Mouse (Mus musculus) hindbrain, embryonic 15.5 days (tissue): ENCODE results near the gene Gria4. TPM values are rescaled to one million over a fixed set of nuclear protein-coding genes. Genes with fewer than 3 reads are reported as not detected.
A peak's percentile ranks its signal among the peaks of the same experiment; 100 is the strongest.

Source experiments
- ATAC-seq: fragments of 200-750 bp; cut with Nextera tagmentation; 2 replicates; pipeline ENCODE4 v1.8.0; 2017; ENCODE audit warnings: low read depth, moderate number of reproducible peaks, moderate TSS enrichment; ENCODE audit not compliant: low FRiP score
- H3K27ac ChIP-seq: fragments of 300-500 bp; sonication (generic); replicated peaks from 2 replicates; pipeline ENCODE4 v1.5.1; 2015; ENCODE audit warnings: mild to moderate bottlenecking, inconsistent platforms
- H3K27me3 ChIP-seq: fragments of 300-500 bp; sonication (generic); 2 replicates; pipeline ENCODE4 v1.6.1; 2015; ENCODE audit warnings: control low read depth, inconsistent platforms
- H3K36me3 ChIP-seq: fragments of 300-500 bp; sonication (generic); 2 replicates; pipeline ENCODE4 v1.6.1; 2015; ENCODE audit warnings: control low read depth, inconsistent platforms
- H3K4me1 ChIP-seq: fragments of 300-500 bp; sonication (generic); replicated peaks from 2 replicates; pipeline ENCODE4 v1.6.1; 2015; ENCODE audit warnings: control low read depth, inconsistent platforms
- H3K4me2 ChIP-seq: fragments of 300-500 bp; sonication (generic); 2 replicates; pipeline ENCODE4 v1.6.1; 2015; ENCODE audit warnings: moderate library complexity, mild to moderate bottlenecking, inconsistent platforms
- H3K4me3 ChIP-seq: fragments of 300-500 bp; sonication (generic); 2 replicates; pipeline ENCODE4 v1.5.1; 2015; ENCODE audit warnings: mild to moderate bottlenecking, inconsistent platforms
- H3K9ac ChIP-seq: fragments of 300-500 bp; sonication (generic); 2 replicates; pipeline ENCODE4 v1.6.1; 2015; ENCODE audit warnings: inconsistent platforms
- H3K9me3 ChIP-seq: fragments of 300-500 bp; sonication (generic); 2 replicates; pipeline ENCODE4 v1.6.1; 2016; ENCODE audit warnings: control low read depth, inconsistent platforms
- WGBS: fragments of 180-500 bp; shearing (Covaris S2); methylation state at CpG from one replicate; pipeline ENCODE4 v1.1.7; 2015; 5-methylcytosine and 5-hydroxymethylcytosine counted together
- polyA plus RNA-seq: library from polyadenylated mRNA; unstranded; fragments of >200 nt; fragmentation: Nextera tagmentation; extraction: Ambion mirVana; gene quantifications from 2 replicates; pipeline ENCODE4 v1.2.1, GENCODE M21; 2015

Gria4 gene
- polyA plus RNA-seq, 1 experiment from 2014 or later = 33.6 TPM

DNA sequence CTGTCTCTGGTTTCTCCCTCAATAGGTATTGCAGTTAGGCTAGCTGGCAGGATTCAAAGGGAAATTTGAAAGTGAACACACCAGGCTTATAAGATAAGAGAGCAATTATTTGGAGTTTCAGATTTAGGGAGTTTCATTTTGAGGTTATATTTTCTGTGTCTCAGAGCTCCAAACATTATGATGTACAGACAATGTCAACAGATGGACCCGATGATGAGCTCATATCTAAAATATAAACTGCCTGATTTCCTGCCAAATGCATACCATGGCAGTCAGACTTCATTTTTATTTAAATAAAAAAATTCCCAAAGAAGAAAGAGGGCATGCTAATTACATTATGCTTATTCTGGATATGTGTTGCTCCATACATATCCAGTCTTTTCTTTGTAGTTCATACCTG, 256.8 kb downstream of the Gria4 start:
- 92% methylated on average over 1 of the region's 1 CpGs for WGBS

DNA sequence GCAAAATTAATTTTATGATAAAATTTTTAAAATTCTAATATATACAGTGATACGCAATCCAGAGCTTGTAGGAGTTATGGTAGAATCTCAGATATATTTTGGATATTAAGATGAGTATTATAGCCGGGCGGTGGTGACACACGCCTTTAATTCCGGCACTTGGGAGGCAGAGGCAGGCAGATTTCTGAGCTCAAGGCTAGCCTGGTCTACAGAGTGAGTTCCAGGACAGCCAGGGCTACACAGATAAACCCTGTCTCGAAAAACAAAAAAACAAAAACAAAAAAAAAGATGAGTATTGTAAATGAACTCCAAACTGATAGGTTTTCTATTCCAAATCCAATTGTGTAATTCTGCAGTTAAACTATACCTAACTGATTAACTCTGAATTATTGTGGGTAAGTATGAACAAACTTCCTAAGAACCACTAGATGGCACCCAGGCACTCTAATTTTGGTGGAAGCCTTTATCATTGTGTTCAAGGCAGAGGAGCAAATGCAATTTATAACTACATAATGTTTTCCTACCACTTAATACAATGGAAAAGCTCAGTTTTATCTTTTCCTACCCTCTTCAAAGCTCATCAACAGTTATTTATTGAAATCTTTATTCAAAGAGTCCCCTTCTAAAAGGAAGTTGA, 259.4 kb downstream of the Gria4 start:
- Histone ChIP-seq H3K9ac (no peak overlapping the region), H3K4me3 (no peak overlapping the region), H3K36me3 (no peaks in the 10 kb centered on the region), H3K27me3 (no peaks in the 10 kb centered on the region), H3K4me1 (no peaks in the 10 kb centered on the region), H3K4me2 (no peak overlapping the region), H3K27ac (no peak overlapping the region), H3K9me3 (no peaks in the 10 kb centered on the region)
- WGBS = 93% methylated on average over 6 of the region's 6 CpGs
- ATAC-seq = peak; percentile 54; the same call in 1 of the 2 replicates

More for the DNA sequence above, 256.8 kb downstream of the Gria4 start:
- Histone ChIP-seq H3K4me1 (no peaks in the 10 kb centered on the region), H3K27me3 (no peaks in the 10 kb centered on the region), H3K27ac (no peak overlapping the region), H3K9ac (no peak overlapping the region), H3K9me3 (no peaks in the 10 kb centered on the region), H3K36me3 (no peaks in the 10 kb centered on the region), H3K4me2 (no peak overlapping the region), H3K4me3 (no peak overlapping the region)
- ATAC-seq = no peak

DNA sequence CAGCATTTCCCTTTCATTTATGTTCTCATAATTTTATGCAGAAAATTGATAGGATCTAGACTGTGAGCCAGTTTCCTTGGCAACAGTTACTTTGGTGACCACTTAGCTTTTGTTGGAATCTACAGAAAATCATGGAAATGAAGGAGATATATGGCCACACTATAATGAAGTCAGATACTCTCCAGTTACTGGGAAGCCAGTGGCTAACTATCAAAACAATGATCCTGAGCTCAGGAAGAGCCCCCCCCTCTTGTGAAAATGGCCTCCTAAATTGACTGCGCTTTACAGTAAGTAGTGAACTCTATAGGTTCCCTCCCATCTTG, 281.5 kb downstream of the Gria4 start:
- Histone ChIP-seq H3K9me3 (no peaks in the 10 kb centered on the region), H3K4me1 (peaks cover 11% of the 10 kb centered on the region), H3K9ac (no peak overlapping the region), H3K27ac (peak overlapping the region; percentile 63; the same call in 1 of the 2 replicates), H3K27me3 (no peaks in the 10 kb centered on the region), H3K4me3 (no peak overlapping the region), H3K4me2 (no peak overlapping the region), H3K36me3 (peaks cover 3% of the 10 kb centered on the region; the same call in 1 of the 2 replicates)
- peak; percentile 76 for ATAC-seq
- 82% methylated on average over 1 of the region's 1 CpGs for WGBS

DNA sequence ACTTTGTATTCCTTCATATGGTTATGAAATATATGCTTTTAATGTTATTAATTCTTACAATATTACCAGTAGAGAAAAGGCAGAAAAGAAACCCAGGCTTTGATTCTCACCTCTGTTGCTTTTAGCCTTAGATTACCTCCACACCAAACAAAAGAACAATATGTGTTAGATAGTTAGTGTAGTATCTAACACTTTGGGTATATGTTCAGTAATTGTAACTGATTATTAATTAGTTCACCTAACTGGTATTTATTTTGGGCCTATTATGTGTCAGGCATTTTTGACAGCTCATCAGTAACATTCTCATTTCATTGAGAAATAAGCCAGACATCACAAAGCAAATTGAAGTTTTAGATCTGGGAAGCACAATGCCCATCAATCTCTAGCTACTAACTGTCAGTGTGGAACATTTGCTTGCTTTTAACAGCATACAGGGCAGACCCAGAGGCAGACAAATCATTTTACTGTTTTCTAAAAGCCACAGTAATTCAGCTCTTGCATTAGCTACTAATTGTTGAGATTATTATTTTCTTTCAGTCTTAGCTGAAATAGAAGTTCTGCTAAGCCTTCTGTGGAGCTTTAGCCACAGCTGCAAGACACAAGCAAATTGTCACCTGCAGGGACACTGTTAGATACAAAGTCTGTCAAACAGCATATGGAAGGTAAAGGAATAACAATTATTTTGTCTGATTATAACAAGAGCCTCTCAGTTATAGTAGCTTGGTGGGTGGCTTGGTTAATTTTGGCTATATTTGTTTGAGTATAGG, 282.1 kb downstream of the Gria4 start:
- Histone ChIP-seq H3K9me3 (no peaks in the 10 kb centered on the region), H3K4me1 (peaks cover 11% of the 10 kb centered on the region), H3K27me3 (no peaks in the 10 kb centered on the region), H3K36me3 (peaks cover 3% of the 10 kb centered on the region; the same call in 1 of the 2 replicates), H3K9ac (no peak overlapping the region), H3K4me3 (no peak overlapping the region), H3K27ac (peak overlapping the region; percentile 63), H3K4me2 (no peak overlapping the region)
- ATAC-seq = peak; percentile 65

DNA sequence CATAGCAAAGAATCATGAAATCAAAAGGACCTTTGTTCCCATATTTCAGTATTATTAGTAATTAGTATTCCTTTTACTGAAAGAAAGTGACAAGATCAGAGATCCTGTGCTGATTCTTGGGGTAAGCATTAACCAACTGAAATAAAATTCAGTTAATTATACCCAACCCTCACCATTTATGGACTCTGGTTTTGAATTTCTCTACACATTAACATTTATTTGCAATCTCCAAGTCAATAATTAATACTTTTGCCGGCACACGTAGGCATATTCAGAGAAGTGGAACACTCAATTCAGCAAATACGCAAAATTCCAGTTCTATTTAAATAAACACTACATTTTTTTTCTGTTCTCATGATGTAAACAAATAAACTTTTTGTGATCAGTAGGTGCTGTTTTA, 289.9 kb downstream of the Gria4 start:
- no peak overlapping the region for H3K27ac ChIP-seq

DNA sequence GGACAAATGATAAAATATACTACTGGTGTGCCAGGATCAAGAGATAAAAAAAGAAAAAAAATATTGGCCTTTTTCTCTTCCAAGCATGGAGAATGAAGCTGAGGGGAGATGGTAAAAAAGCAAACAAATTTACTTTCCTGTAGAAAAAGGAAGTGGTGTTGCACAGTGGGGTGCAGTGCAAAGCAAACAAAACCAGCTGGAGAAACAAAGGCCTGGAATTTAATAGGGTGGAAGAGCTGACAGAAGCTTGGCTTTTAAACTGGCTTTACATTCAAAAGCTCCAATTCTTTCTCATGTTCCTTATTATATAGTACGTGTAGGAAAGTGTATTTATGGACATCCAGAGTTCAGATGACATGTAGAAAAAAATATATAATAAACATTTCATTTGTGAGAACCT, 290.9 kb downstream of the Gria4 start:
- Histone ChIP-seq H3K4me1 (no peaks in the 10 kb centered on the region), H3K9ac (no peak overlapping the region), H3K4me2 (no peak overlapping the region), H3K27ac (no peak overlapping the region), H3K27me3 (no peaks in the 10 kb centered on the region), H3K9me3 (no peaks in the 10 kb centered on the region), H3K36me3 (no peaks in the 10 kb centered on the region), H3K4me3 (no peak overlapping the region)
- WGBS = 5% methylated on average over 1 of the region's 1 CpGs
- ATAC-seq = no peak

More for the DNA sequence above, 289.9 kb downstream of the Gria4 start:
- Histone ChIP-seq H3K4me2 (no peak overlapping the region), H3K36me3 (no peaks in the 10 kb centered on the region), H3K4me3 (no peak overlapping the region), H3K9me3 (no peaks in the 10 kb centered on the region), H3K27me3 (no peaks in the 10 kb centered on the region), H3K4me1 (no peaks in the 10 kb centered on the region), H3K9ac (no peak overlapping the region)
- WGBS = 91% methylated on average over 3 of the region's 3 CpGs
- no peak for ATAC-seq

DNA sequence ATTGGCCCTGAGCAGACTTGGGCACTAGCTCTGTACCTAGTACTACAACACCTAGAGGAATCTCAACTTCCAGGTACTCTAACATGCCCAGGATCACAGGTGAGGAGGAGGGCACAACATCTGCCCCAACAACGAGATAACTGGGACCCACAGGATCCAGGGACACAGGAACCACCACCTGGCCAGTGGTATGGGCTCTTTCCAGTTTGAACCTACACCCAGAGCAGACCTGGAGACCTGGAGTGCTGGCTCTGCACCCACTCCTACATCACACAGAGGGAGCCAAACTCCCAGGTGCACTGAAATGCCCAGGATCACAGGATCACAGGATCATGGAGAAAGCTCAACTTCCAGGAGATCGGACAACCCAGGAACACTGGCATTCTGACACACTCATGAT, 309.6 kb downstream of the Gria4 start:
- WGBS = 90% methylated on average over 2 of the region's 2 CpGs

DNA sequence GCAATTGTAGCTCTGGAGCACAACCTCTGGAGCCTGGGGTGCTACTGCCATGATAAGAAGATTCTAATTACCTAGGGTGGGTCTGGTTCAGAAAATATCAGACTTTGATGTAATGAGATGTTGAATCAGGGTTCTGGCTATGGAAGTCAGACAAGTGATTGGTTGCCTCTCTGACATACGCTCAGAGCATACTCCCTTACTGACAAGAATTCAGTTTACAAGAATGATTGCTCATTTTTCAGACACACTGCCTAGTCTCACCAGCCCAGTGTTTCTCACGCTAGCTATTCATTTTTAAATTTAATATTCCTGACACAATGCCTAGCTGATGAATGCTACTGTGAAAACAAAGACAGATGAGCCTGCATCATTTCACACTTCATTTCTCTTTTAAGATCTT, 311.5 kb downstream of the Gria4 start:
- Histone ChIP-seq H3K36me3 (no peaks in the 10 kb centered on the region), H3K9me3 (no peaks in the 10 kb centered on the region), H3K4me2 (no peak overlapping the region), H3K4me1 (no peaks in the 10 kb centered on the region), H3K9ac (no peak overlapping the region), H3K27me3 (no peaks in the 10 kb centered on the region), H3K27ac (no peak overlapping the region), H3K4me3 (no peak overlapping the region)
- ATAC-seq = no peak
- WGBS = 55% methylated on average over 2 of the region's 2 CpGs

More for the DNA sequence above, 309.6 kb downstream of the Gria4 start:
- Histone ChIP-seq H3K27ac (no peak overlapping the region), H3K4me1 (no peaks in the 10 kb centered on the region), H3K9me3 (no peaks in the 10 kb centered on the region), H3K4me2 (no peak overlapping the region), H3K4me3 (no peak overlapping the region), H3K36me3 (no peaks in the 10 kb centered on the region), H3K27me3 (no peaks in the 10 kb centered on the region), H3K9ac (no peak overlapping the region)
- ATAC-seq = no peak

DNA sequence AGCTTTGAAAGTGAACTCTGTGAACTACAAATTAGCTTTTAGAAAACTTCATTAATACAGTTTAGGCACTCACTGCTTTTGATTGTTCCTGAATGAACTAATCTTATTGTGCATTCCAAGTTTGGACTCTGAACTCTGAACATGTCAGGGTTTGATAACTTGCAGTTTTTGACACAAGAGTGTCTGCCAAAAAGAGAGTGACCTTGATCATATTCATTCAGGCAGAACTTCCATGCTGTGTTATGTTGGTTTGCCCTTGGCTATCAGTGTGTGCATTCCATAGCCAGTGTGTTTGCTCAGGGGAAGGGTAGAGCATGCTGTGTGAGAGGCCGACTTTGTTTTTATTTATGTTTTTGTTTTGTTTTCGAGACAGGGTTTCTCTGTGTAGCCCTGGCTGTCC, 325.2 kb downstream of the Gria4 start:
- Histone ChIP-seq H3K27ac (no peak overlapping the region), H3K36me3 (peaks cover 7% of the 10 kb centered on the region), H3K4me3 (no peak overlapping the region), H3K9me3 (no peaks in the 10 kb centered on the region), H3K27me3 (no peaks in the 10 kb centered on the region), H3K4me2 (no peak overlapping the region), H3K9ac (no peak overlapping the region), H3K4me1 (no peaks in the 10 kb centered on the region)
- 0 out of 2 replicates have a peak, but pooled peaks have one; percentile 34 for ATAC-seq
- 69% methylated on average over 2 of the region's 2 CpGs for WGBS

DNA sequence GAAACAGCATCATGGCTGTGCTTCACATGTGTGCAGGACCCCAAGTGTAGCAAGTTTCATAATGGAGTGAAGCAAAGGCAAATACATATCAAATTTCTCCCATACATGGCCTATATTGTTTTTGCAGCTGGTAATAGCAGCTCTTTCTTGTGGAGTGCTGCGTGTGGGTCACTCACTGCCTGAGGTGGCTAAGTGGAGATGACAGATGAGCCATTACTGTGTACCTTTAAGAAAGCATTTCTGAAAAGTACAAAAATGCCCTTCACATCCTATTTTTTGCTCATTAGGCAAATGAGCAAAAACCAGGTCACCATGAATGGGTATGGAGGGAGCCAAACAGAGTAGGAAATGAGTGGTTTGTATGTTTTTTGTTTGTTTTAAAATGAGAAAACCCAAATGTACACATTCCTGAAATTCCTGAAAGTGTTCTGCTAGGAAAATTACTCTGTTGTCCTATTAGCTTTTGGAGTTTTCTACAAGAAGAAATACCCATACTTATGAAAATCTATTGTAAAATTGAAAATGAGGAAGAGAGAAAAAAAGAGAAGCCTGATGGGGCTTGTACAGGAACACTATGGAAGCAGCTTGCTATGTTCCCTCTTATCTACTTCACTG, 336.5 kb downstream of the Gria4 start:
- no peak for ATAC-seq
- WGBS = 55% methylated on average over 1 of the region's 1 CpGs

DNA sequence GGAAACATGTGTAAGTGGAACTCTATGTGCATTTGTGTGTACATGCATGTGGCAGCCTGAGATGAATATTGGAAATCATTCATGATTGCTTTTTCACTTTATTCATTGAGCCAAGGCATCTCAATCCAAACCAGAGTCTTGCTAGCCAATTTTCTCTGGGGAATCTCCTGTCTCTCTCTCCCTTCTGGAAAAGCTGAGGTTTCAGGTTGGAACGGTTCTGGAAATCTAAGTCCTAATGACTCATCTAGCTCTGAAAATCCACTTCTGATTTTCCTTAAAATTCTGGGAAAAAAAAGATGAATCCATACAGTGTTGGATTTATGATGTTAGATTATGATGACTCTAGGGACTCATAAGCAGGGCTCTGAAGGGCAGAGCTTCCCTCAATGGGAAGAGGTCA, 337.8 kb downstream of the Gria4 start:
- Histone ChIP-seq H3K36me3 (peaks cover 10% of the 10 kb centered on the region; the same call in 1 of the 2 replicates), H3K27ac (no peak overlapping the region), H3K4me3 (no peak overlapping the region), H3K4me2 (no peak overlapping the region), H3K4me1 (no peaks in the 10 kb centered on the region), H3K9ac (no peak overlapping the region), H3K27me3 (no peaks in the 10 kb centered on the region), H3K9me3 (no peaks in the 10 kb centered on the region)
- WGBS = 82% methylated on average over 1 of the region's 1 CpGs
- ATAC-seq = no peak

More for the DNA sequence above, 336.5 kb downstream of the Gria4 start:
- H3K36me3 ChIP-seq = peaks cover 13% of the 10 kb centered on the region; the same call in 1 of the 2 replicates
- no peak overlapping the region for H3K4me2 ChIP-seq
- H3K4me1 ChIP-seq = no peaks in the 10 kb centered on the region
- no peaks in the 10 kb centered on the region for H3K27me3 ChIP-seq
- H3K4me3 ChIP-seq = no peak overlapping the region
- H3K9ac ChIP-seq = no peak overlapping the region
- H3K27ac ChIP-seq = no peak overlapping the region
- no peaks in the 10 kb centered on the region for H3K9me3 ChIP-seq

DNA sequence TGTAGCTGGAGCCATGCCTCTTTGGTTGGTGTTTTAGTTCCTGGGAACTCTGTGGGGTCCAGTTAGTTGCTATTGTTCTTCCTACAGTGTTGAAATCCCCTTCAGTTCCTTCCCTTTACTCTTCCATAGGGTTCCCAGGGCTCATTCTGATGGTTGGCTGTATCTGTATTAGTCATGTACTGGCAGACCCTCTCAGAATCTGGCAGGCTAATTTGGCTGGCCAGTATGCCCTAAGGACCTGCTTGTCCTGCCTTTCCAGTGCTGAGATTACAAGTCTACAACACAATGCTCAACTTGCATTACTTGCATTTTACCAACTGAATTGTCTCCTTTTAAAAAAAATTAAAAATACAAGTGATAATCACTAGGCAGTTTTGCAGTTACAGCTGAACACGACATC, 338.4 kb downstream of the Gria4 start:
- Histone ChIP-seq H3K9me3 (no peaks in the 10 kb centered on the region), H3K4me3 (no peak overlapping the region), H3K4me1 (no peaks in the 10 kb centered on the region), H3K27me3 (no peaks in the 10 kb centered on the region), H3K9ac (no peak overlapping the region), H3K27ac (no peak overlapping the region), H3K4me2 (no peak overlapping the region), H3K36me3 (peaks cover 10% of the 10 kb centered on the region; the same call in 1 of the 2 replicates)
- no peak for ATAC-seq
- WGBS = 90% methylated on average over 1 of the region's 1 CpGs
